Mouse (Mus musculus): ENCODE measurements at regions not wholly inside any gene's neighbourhood (a gene's known extent, or its start where the extent isn't known, plus 50 kb on each side); places are given as distances from the start of the nearest gene placed in this dataset.
A peak's percentile ranks its signal among the peaks of the same experiment; 100 is the strongest.

DNA sequence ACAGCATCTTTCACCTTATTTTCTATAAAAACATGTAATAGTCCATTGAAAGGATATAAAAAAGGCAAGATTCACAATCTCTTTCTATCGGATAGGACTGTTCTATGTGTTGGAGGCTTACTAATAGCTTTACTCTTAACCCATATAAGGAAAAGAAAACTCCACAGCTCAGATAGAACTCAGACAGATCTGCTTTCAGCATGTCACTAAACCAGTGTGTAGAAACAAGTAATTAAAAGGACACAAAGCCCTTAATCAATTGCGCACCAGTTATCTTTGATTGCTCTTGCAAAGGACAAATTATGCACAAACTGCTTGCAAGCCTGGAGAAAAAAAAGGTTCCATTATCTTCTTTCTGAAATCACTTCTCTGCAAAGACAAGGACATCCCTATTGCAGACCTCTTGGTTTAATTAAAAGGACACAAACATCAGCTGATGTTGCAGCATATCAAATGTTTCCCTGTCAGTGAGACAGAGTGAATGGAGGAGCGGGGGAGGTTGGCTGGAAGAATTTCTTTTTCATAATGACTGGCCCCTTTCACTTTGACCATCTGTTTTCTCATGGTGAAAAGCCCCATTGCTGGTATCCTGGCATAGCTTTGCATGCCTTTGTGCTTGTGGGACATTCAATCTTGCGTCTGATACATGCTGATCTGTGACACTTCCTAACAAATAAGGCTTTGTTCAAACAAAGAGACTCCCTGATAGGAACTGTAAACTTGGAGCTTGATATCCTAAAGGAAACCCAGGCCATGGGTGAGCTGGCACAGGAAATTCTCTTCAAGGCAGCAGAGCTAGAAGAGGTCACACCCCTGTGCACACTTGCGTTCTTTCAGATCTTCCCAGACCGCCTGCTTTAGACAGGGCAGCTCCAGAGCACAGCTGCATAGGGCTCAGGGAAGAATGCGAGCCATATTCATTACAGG is 162.8 kb upstream of the Rgmb start:
- Histone ChIP-seq H3K27me3 (replicated peaks; ENCODE audit: control insufficient read depth, insufficient read depth, low read length) (no peaks in the 10 kb centered on the region), H3K9ac (ENCODE audit: low read depth, low read length) (no peak overlapping the region), H3K9me3 (ENCODE audit: control insufficient read depth, low read length) (0 out of 2 replicates have a peak, but pooled peaks cover 4% of the 10 kb centered on the region), H3K4me2 (ENCODE audit: low read depth, low read length) (no peak overlapping the region), H3K4me1 (ENCODE audit: control insufficient read depth, insufficient read depth, low read length) (0 out of 2 replicates have a peak, but pooled peaks cover 3% of the 10 kb centered on the region), H3K27ac (ENCODE audit: low read length) (0 out of 2 replicates have a peak overlapping the region, but pooled peaks have one; percentile 27), H3K36me3 (ENCODE audit: control insufficient read depth, insufficient read depth, low read length) (no peaks in the 10 kb centered on the region), H3K4me3 (ENCODE audit: low read length) (no peak overlapping the region)
- peak; percentile 91 for ATAC-seq
- WGBS, result 32% methylated on average over 7 of the region's 7 CpGs

- Histone ChIP-seq H3K9me3 (ENCODE audit: control insufficient read depth, low read length) (no peaks in the 10 kb centered on the region), H3K4me3 (ENCODE audit: low read length) (no peak overlapping the region), H3K36me3 (ENCODE audit: control insufficient read depth, insufficient read depth, low read length) (no peaks in the 10 kb centered on the region), H3K27ac (ENCODE audit: low read length) (no peak overlapping the region), H3K4me1 (ENCODE audit: control insufficient read depth, insufficient read depth, low read length) (0 out of 2 replicates have a peak, but pooled peaks cover 3% of the 10 kb centered on the region), H3K9ac (ENCODE audit: low read depth, low read length) (no peak overlapping the region), H3K27me3 (replicated peaks; ENCODE audit: control insufficient read depth, insufficient read depth, low read length) (no peaks in the 10 kb centered on the region), H3K4me2 (ENCODE audit: low read depth, low read length) (no peak overlapping the region)
- ATAC-seq, result no peak
- WGBS, result 66% methylated on average over 5 of the region's 5 CpGs
Observed at GRCm38 (mm10) chr17:15991916-15992315, 161.1 kb upstream of the Rgmb start.

DNA sequence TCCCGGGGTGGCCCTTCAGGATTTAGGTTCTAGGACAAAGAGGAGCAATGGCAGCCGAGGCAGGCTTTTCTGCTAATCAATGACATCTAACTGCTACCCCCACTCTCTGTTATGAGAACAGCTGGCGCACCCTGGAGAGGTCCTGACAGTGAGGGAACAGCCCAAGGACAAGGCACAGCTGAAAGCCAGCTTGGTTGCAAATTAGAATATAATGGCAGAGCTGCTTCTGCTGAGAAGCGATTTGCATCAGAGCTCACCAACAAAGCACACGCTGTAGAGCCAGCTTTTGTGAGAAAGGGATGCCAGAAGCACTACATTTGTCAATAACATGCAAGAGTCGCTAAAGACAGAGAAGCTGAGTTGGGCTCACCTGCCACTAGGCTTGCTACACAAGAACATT is 159.5 kb upstream of the Rgmb start:
- Histone ChIP-seq H3K4me3 (ENCODE audit: low read length) (no peak overlapping the region), H3K9me3 (ENCODE audit: control insufficient read depth, low read length) (no peaks in the 10 kb centered on the region), H3K4me1 (ENCODE audit: control insufficient read depth, insufficient read depth, low read length) (0 out of 2 replicates have a peak, but pooled peaks cover 3% of the 10 kb centered on the region), H3K27ac (ENCODE audit: low read length) (no peak overlapping the region), H3K9ac (ENCODE audit: low read depth, low read length) (no peak overlapping the region), H3K4me2 (ENCODE audit: low read depth, low read length) (no peak overlapping the region), H3K36me3 (ENCODE audit: control insufficient read depth, insufficient read depth, low read length) (no peaks in the 10 kb centered on the region), H3K27me3 (replicated peaks; ENCODE audit: control insufficient read depth, insufficient read depth, low read length) (no peaks in the 10 kb centered on the region)
- no peak for ATAC-seq
- WGBS, result 25% methylated on average over 6 of the region's 6 CpGs

DNA sequence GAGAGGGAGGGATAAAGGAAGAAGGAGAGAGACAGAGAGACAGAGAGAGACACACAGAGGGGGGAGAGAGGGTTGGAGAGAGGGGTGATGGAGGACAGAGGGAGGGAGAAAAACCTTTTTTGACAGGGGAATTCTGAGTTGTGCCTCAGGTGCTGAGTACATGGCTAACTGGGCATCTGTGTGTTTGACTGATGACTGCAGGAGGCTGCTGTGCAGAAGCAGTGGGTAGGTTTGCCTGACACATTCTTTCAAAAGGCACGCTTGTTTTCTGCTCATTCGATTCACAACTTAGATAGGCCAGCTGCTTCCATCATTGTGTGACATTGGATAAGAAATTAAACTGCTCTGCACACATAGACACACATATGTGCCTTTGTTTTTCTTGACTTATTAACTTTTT is 150.7 kb upstream of the Rgmb start:
- Histone ChIP-seq H3K4me3 (ENCODE audit: low read length) (no peak overlapping the region), H3K4me2 (ENCODE audit: low read depth, low read length) (no peak overlapping the region), H3K27me3 (replicated peaks; ENCODE audit: control insufficient read depth, insufficient read depth, low read length) (no peaks in the 10 kb centered on the region), H3K9me3 (ENCODE audit: control insufficient read depth, low read length) (no peaks in the 10 kb centered on the region), H3K27ac (ENCODE audit: low read length) (no peak overlapping the region), H3K36me3 (ENCODE audit: control insufficient read depth, insufficient read depth, low read length) (no peaks in the 10 kb centered on the region), H3K4me1 (ENCODE audit: control insufficient read depth, insufficient read depth, low read length) (no peaks in the 10 kb centered on the region), H3K9ac (ENCODE audit: low read depth, low read length) (no peak overlapping the region)
- WGBS, result 52% methylated on average over 2 of the region's 2 CpGs
- ATAC-seq, result no peak

- H3K4me3 ChIP-seq (ENCODE audit: low read length), result no peak overlapping the region
- H3K27me3 ChIP-seq (replicated peaks; ENCODE audit: control insufficient read depth, insufficient read depth, low read length), result no peaks in the 10 kb centered on the region
- no peak for ATAC-seq
- H3K9me3 ChIP-seq (ENCODE audit: control insufficient read depth, low read length), result no peaks in the 10 kb centered on the region
- H3K4me2 ChIP-seq (ENCODE audit: low read depth, low read length), result no peak overlapping the region
- WGBS, result 43% methylated on average over 7 of the region's 7 CpGs
- no peaks in the 10 kb centered on the region for H3K36me3 ChIP-seq (ENCODE audit: control insufficient read depth, insufficient read depth, low read length)
- no peak overlapping the region for H3K9ac ChIP-seq (ENCODE audit: low read depth, low read length)
- H3K27ac ChIP-seq (ENCODE audit: low read length), result no peak overlapping the region
- no peaks in the 10 kb centered on the region for H3K4me1 ChIP-seq (ENCODE audit: control insufficient read depth, insufficient read depth, low read length)
Observed at GRCm38 (mm10) chr17:15977374-15978031, 146.7 kb upstream of the Rgmb start.

DNA sequence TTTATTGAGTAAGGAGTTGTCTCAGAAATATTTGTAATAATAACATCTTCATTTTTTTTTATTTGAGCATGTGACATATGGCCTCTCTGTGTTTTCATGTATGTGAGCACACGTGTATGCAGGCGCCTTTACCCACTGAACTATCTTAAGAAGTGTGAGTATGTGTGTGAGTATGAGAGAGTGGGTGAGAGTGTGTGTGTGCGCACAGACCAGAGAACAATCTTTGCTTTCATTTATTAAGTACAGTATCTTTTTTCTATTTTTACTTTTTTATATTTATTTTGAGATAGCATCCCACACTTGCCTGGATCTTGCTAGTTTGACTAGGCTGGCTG is 140.5 kb upstream of the Rgmb start:
- no peaks in the 10 kb centered on the region for H3K36me3 ChIP-seq (ENCODE audit: control insufficient read depth, insufficient read depth, low read length)
- no peak overlapping the region for H3K27ac ChIP-seq (ENCODE audit: low read length)
- H3K9ac ChIP-seq (ENCODE audit: low read depth, low read length), result no peak overlapping the region
- 65% methylated on average over 3 of the region's 3 CpGs for WGBS
- no peak overlapping the region for H3K4me2 ChIP-seq (ENCODE audit: low read depth, low read length)
- H3K4me3 ChIP-seq (ENCODE audit: low read length), result no peak overlapping the region
- no peaks in the 10 kb centered on the region for H3K4me1 ChIP-seq (ENCODE audit: control insufficient read depth, insufficient read depth, low read length)
- ATAC-seq, result peak; percentile 26
- no peaks in the 10 kb centered on the region for H3K9me3 ChIP-seq (ENCODE audit: control insufficient read depth, low read length)
- no peaks in the 10 kb centered on the region for H3K27me3 ChIP-seq (replicated peaks; ENCODE audit: control insufficient read depth, insufficient read depth, low read length)

- Histone ChIP-seq H3K4me2 (ENCODE audit: low read depth, low read length) (no peak overlapping the region), H3K36me3 (ENCODE audit: control insufficient read depth, insufficient read depth, low read length) (no peaks in the 10 kb centered on the region), H3K4me3 (ENCODE audit: low read length) (no peak overlapping the region), H3K27ac (ENCODE audit: low read length) (no peak overlapping the region), H3K4me1 (ENCODE audit: control insufficient read depth, insufficient read depth, low read length) (no peaks in the 10 kb centered on the region), H3K9me3 (ENCODE audit: control insufficient read depth, low read length) (no peaks in the 10 kb centered on the region), H3K27me3 (replicated peaks; ENCODE audit: control insufficient read depth, insufficient read depth, low read length) (no peaks in the 10 kb centered on the region), H3K9ac (ENCODE audit: low read depth, low read length) (no peak overlapping the region)
- peak; percentile 76 for ATAC-seq
- WGBS, result 33% methylated on average over 6 of the region's 6 CpGs
Observed at GRCm38 (mm10) chr17:15970481-15971350, 139.9 kb upstream of the Rgmb start.

- Histone ChIP-seq H3K4me2 (ENCODE audit: low read depth, low read length) (no peak overlapping the region), H3K4me3 (ENCODE audit: low read length) (no peak overlapping the region), H3K36me3 (ENCODE audit: control insufficient read depth, insufficient read depth, low read length) (no peaks in the 10 kb centered on the region), H3K27ac (ENCODE audit: low read length) (no peak overlapping the region), H3K4me1 (ENCODE audit: control insufficient read depth, insufficient read depth, low read length) (no peaks in the 10 kb centered on the region), H3K9ac (ENCODE audit: low read depth, low read length) (no peak overlapping the region), H3K9me3 (ENCODE audit: control insufficient read depth, low read length) (no peaks in the 10 kb centered on the region), H3K27me3 (replicated peaks; ENCODE audit: control insufficient read depth, insufficient read depth, low read length) (no peaks in the 10 kb centered on the region)
- no peak for ATAC-seq
- WGBS, result 83% methylated on average over 5 of the region's 5 CpGs
Observed at GRCm38 (mm10) chr17:15968331-15968730, 137.5 kb upstream of the Rgmb start.

DNA sequence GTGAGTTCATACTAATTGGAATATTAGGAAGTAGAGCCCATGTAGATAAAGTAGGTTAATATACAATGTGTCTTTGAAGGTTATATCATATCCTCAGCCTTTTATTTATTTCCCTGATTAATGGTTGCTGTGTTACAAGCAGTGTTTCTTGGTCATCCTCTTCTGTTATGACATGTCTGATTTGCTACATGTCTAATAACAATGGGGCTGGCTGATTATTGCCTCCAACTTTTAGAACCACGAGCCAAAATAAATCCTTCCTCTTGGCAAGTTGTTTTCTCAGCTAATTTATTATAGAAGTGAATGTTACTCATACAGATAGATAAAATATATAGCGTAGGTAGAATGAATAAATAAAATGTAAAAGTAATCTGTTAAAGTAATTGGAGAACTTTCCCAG is 124.8 kb upstream of the Rgmb start:
- Histone ChIP-seq H3K27ac (ENCODE audit: low read length) (no peak overlapping the region), H3K4me2 (ENCODE audit: low read depth, low read length) (no peak overlapping the region), H3K4me1 (ENCODE audit: control insufficient read depth, insufficient read depth, low read length) (no peaks in the 10 kb centered on the region), H3K9me3 (ENCODE audit: control insufficient read depth, low read length) (no peaks in the 10 kb centered on the region), H3K36me3 (ENCODE audit: control insufficient read depth, insufficient read depth, low read length) (no peaks in the 10 kb centered on the region), H3K4me3 (ENCODE audit: low read length) (no peak overlapping the region), H3K9ac (ENCODE audit: low read depth, low read length) (no peak overlapping the region), H3K27me3 (replicated peaks; ENCODE audit: control insufficient read depth, insufficient read depth, low read length) (no peaks in the 10 kb centered on the region)
- no peak for ATAC-seq
- WGBS, result 73% methylated on average over 2 of the region's 2 CpGs

All from intestine, embryonic 16.5 days (tissue).